Mouse (Mus musculus): ENCODE measurements around the gene Ergic2.
A peak's percentile ranks its signal among the peaks of the same experiment; 100 is the strongest.

The Ergic2 gene

DNA sequence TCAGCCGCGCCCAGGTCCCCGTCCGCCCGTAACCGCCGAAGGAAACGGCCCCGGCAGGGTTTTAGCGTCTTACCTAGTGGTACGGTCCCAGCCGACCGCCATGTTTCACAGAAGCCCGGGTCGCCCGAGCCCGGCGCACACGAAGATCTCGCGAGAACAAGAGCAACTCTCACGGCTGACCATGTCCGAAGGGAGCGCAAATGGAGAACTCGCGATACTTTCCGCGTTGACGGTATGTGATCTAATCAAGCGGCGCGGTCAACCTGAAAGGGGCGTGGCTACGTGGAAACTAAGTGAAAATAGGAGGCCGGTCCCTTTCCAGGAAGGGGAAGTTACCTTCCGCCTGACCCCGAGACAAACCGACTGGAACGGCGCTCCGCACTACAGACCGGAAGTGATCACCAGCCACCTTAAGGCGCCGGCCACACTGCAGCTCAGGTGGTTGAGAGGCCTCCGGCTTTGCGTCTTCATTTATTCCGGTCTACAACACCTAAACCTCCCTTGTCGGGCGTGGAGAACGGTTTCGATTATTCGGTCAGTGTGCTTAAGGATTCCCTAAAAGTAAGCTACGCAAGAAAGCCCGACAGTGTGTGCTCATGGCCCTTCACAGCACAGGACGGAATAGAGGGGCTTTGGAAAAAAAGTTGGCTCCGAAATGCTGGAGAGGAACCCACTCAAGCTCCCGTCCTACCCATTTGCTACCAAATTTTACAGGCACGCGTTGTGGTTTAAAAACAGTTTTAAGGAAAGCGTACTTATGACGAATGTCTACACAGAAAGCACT, at the start of gene Ergic2:
TSS of gene Ergic2 (minus strand) at position 478 of the 784 bp plus-strand sequence.
- DNase-seq, result peak; percentile 99

DNA sequence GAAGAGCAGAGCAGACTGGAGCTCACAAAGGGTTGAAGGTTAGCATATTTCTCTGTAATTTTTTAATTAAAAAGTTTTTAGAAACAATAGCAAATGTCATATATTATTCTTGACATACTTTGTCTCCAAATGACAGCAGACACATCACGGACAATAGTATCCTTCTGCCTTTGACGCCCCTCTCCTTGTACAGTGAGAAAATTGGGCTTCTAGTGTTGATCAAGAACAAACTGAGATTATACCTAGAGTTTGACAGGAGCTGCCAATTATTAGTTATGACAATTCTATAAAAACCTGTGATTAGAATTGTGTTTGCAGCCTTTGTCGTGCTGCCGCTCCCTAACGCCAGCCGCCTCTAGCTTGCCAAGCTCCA, 48.5 kb upstream of the Ergic2 start:
- DNase-seq, result no peak

DNA sequence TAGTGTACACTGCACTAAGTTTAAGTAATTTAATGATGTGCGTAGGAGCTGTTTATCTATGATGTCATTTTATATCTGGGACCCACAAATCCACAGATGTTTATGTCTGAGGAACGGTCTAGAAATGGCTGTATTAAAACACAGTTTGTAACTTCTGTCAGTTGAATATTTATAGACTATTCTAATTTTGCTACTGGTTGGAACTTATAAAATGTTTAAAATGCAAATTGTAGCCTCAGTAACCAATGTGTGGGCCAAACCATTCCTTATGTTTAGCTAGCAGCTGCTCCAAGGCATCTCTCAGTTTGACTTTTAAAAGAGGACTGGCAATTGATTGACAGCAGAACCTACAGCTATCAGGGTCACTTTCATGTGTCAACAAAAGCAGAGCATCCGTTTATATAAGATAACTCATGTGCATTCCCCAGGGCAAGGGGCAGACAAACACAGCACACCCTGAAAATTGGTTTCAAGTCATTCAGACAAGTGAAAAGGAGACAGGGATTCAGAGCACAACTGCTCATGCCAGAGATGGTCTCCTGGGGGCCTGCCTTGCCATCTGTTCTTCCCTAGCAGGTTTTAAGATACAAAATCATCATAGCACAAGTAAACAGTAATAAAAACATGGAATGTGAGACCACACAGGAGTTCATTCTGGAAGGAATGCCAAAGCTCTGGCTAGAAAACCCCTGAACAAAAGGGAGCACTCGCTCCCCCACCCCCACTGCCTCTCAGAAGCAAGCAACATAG, 48.0 kb upstream of the Ergic2 start:
- DNase-seq, result no peak

DNA sequence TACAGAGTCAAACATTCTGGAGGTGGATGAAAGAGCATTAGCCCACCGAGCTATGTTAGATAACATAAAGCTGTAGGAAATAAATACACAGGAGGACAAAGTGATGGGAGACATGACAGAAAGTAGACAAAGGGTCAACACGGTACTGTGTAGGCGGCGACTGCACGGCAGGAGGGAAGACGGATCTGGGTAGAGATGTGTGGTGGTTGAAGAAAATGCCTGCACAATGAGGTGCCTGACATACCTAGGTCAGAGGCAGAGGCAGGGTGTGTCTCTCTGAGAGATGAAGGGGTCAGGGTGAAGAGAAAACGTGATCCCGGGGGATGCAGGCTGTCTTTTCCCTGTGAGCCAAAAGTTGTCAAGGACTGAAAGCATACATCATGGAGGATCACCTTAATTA, 46.9 kb upstream of the Ergic2 start:
- no peak for DNase-seq

DNA sequence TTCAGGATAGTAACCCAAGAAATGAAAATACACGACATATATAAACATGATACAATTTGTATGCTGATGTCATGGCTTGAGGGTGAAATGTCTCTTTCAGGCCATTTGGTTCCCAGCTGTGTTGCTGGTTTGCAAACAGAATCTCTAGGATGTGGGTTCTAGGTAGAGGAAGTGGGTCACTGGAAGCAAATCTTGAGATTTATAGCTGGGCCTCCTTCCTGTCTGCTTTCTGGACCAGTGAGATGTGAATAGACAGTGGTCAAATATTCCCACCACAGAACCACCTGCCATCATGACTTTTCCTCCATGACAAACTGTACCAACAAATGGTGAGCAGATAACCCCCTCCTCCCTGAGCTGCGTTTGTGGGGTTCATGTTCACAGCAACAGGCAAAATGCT, 45.6 kb upstream of the Ergic2 start:
- no peak for DNase-seq

DNA sequence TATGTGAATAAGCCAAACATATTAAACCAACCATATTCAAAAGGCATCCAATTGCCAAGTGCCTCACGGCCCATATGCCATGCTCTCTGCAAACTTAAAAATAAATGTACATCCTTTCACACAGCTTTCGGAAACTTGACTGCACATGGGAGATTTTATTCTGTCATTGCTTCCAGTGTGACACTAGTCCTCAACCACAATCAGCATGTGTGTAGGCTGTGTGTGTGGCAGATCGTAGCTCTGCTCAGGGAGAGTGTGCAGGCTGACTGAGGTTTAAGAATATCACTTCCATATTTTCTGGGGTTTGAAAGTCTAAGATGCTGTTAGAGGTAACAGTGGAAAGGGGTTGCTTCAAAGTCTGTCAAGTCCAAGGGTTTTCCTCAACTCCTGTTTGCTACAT, 43.9 kb upstream of the Ergic2 start:
- no peak for DNase-seq

DNA sequence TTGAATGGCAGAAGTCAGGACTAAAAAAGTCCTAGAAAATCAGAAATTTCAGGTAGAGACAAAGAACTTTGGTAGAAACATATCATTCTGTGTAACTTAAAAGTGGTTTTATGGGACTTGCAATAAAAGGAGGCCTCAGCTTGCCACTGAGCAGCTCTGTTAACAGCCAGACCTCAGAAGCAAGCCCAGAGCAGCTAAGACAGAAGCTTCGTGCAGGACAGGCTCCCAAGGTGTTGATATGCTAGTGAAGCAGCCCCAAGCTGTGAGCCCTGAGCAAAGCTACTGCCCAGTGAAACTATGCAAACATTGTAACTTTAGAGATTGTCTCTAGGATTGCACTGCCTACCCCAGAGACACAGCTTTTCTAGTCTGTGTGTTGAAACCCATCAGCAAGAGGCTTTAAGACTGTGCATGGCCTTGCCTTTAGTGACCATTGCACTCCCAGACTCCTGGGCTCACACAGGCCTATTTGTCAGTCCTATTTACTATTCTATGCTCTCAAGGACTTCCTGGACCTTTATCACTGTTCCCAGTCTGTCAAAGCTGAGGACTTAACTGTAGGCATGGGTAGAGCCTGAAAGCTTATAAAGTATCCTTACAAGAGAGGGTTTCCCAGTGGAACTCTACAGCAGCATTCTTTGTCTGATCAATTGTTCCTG, 43.4 kb upstream of the Ergic2 start:
- DNase-seq, result no peak

DNA sequence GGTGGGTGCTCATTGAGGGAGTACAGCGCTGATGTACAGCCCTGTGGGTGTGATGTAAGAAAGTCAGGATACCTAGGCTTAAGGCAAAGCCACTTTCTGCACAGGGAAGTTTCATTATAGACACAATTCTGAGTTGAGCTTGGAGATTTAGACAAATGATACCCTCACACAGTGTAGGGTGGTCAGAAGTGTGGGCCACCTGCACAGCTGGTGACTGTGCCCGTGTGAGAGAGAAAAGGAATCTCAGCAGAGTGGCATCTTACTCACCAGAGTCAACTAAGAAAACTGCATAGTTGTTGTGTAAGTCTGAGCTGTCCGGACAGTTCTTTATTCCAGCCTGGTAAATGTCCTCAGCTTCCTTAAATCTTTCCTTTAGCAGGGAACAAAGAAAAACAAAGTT, 37.0 kb upstream of the Ergic2 start:
- no peak for DNase-seq

DNA sequence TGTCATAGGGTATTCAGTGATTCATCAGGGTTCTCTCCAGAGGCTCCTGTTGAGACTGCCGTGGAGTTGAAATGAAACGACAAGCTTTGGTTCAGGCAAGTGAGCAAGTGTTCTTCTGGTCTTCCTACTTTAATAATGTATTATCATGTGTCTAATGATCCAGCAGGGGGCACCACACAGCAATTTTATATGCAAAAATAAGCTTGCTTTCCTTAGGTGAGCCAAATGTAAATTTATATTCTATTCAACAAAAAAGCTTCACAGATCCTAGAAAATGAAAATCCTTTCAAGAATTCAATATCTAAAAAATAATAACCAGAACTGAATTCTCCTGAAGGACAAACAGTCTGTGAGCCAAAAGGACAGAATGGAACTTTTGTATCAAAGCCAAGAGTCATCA, 36.5 kb upstream of the Ergic2 start:
- peak; percentile 71 for DNase-seq

DNA sequence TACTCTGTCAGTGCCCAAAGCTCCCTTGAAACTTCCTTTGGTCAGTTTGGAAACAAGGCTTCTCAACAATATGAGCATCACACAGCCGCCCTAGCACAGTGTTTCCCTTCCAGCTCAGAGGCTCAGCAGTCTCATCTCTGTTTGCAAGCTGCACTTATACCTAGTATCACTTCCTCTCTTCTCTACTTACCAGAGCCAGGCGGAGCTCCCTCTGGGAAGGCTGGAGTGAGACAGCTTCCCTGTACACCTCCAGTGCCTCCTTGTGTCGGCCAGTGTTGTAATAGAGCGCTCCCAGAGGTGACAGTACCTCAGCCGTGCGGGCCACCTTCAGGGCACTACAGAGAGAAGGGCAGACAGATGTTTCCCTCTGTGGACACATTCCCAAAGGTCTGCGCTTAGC, 34.4 kb upstream of the Ergic2 start:
- no peak for DNase-seq

DNA sequence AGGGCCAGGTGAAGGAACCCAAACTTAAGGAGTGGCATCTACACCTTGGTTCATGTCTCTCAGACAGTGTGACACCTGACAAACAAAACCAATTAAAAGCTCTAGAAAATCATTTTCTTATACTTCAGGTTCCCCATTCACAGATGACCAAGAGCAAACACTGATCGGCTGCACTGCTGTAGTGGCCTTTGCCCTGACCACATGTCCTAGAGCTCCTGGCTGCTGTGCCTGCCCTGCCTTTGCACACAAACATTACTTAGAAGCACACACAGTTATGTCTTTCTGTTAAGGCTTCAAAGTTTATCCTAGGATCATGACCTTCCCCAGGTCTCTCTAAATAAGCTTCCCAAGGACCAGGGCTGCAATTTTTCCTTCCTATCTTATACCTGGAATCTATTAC, 32.7 kb upstream of the Ergic2 start:
- no peak for DNase-seq

DNA sequence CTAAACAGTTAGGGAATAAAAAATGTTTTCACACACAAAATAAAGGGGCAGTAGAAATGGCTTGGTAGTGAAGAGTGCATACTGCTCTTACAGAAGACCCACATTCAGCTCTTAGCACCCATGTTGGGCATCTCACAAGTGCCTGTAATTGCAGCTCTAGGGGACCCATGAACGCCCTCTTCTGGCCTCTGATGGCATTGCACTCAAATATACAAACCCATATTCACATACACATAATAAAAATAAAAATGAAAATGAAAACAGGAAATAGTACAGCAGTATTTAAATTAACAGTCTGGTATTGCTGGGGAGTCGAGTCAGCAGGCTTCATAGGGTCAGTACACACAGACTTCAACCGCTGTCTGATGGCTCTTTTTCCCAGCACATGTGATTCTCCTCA, 30.1 kb upstream of the Ergic2 start:
- DNase-seq, result no peak

DNA sequence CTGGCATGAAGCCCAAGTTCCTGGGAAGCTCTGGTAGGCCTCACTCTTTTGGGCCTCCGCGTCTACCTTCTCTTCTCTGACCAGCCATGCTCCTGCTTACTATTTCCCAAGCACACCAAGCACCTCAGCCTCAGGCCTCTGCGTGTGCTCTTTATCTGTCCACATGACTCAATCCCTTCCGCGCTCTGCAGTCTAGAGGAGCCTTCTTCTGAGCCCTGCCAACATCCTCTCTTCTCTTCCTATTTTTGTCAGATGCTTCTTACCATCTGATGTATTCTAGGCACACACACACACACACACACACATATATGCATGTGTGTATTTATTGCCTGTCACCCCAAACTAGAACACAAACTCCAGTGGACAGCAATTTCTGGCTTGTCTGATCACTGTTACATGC, 29.5 kb upstream of the Ergic2 start:
- DNase-seq, result no peak

DNA sequence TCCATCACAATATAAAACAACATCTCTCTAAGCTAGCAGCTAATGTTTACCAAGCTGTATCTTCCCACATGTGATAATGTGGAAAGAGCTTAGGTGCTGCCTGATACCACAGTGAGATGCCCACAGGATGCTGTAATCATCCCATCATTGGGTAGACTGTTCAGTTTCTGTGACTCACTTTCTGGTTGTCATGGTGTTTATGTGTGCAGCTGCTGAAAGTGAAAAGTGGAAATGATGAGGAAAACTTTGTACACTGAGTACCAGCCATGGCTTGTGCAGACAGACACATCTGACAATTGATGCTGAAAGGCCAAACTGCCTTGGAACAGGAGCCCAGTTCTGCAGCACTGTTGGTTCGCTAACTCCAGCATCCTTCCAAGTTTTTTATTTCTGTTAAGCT, 27.1 kb upstream of the Ergic2 start:
- no peak for DNase-seq

DNA sequence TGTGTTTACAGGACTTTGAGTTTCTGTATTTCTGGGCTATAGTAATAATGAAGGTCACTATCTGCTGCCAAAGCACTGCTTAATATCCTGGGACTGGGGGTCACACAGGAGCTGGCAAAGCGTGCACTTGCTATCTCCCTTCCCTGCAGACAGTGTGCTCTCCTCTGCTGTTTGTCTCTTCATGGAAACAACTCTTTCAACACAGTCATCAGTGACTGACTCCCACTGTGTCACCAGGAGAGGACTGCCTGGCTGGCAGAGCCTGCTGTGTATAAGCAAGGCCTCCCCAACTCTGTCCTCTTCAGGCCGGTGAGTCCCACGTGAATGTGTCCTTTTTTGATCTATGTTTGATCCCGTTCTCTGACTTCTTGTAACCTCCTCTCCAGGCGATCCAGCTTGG, 25.3 kb upstream of the Ergic2 start:
- DNase-seq, result no peak

DNA sequence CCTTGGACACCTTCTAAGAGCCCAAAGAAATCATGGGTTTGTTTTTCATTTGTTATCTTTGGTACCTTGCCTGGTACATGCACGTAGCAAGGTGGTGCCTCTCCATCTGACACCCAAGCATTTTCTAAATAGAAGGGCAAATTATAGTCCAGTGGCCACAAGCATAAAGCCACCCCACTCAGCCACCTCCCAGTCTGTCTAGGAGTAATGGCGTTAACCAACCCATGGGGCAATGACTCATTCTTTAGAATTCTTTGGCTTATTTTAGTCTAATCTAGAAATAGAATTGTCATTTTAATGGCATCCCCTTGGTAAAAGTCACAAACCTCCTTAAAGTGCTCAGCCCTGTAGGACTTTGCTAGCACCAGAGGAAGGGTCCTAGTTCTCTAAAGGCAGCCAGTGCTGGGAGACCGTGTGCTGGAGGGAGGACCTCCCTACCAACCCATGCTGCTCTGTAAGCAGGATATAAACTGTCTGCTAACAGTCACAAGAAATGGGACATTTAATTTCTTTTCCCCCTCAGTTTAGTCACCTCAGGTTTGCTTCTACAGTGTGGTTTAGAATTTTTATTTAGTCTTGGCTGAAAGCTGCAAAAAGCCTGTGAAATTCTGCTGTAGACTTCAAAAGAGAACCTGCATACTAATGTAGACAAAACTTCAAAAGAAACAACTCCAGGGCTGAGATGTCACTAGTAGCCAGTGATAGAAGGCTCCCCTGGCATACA, 22.1 kb upstream of the Ergic2 start:
- no peak for DNase-seq

DNA sequence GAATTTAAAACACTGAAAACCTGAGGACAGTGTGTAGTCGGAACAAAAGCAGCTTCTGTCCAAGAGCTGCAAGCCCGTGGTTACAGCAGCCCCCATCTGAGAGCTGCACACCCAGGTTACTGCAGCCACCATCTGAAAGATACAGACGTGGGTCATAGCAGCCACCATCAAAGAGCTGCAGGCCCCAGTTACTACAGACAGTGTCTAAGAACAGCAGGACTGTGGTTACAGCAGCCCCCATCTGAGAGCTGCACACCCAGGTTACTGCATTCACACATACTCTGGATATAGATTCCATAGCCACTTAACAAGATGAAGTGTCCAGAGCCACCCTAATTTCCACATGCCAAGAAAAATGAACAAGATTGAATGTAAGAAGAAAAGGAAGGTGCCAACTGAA, 15.4 kb upstream of the Ergic2 start:
- no peak for DNase-seq

DNA sequence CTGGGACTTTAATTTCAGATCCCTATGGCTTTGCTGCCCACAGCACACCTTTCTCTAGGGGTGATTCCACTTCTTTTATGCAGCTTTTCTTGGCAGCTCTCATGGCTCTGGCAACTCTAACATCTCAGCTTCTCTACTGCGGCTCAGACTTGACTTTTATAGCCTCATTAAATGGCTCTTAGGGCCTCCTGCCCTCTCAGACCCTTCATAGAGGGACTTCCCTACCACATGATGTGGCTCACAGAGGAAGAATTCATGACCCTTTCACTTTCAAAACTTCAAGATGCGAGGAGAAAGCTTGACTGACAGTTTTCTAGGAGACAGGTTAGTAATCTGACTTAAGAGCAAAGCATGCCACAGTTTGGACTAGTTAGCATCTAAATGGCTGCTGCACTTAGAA, 10.5 kb upstream of the Ergic2 start:
- DNase-seq, result no peak

DNA sequence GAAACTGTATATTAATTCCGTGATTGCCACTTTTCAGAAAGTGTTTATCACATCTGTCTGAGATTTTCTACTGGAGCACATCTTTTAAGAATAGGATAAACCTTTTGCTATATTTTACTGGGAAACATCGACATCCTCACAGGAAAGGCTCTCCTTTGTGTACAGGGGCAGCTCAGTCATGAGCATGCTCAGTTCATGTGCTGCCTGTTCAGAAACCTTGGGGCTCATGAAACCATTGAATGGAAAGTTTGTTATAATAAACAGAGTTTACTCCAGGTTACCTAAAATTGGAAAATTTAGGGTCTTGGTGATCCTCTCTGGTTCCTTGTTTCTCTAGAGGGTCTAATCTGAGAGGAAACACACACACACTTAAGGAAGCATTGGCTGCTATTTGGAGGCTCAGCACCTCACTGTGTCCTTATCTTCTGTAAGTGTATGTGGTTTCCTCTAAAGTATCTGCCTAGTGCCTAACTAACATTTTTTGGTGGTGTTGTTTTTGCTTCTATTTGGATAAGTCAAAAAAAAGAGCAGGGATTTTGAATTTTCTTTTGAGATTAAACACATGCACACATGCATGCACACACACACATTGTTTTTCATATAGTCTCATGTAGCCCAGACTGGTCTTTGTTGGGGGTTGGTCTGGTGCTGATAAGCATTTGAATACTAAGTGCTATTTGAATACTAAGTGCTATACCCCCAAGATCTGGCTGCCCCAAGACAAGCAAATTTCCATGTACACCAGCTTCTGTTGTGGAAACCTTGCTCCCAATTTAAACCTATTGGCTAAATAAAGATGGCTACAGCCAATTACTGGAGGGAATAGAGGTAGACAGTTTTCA, 6.3 kb upstream of the Ergic2 start:
- no peak for DNase-seq

DNA sequence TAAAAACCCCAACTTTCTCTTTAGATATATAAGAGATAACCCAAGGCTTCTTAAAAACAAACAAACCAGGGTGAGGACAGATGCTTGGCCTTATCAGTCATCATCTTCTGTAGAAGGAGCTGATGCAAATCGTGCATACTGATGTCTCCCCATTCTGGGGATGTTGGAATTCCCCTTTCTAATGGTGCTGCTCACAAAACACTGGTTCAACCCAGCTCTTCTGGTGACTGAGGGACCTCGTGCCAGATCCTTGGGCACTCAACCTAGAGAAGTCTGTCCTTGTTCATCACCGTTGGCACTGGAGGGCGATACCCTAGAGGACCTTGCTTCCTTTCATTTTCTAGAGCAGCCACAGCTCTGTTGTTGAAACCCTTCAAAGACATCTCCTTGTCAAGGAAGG, 4.6 kb upstream of the Ergic2 start:
- DNase-seq, result no peak

DNA sequence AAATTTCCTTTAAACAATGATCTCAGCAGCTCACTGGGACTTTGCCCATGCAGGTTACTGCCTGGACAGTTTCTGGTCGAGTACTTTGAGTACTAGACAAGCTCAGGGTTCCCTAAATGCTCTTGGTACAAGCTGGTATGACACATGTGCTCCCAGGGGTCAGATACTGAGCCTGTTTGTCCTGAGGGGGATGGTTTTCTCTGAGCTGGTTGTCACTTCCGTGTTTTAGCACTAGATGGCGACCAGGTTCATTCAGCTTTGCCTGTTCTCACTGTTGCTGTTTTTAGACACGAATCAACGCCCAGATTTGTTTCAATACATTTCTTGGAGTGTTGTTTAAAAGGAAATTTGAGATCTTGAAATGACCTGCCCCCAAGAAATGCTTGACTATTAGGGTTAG, 2.6 kb upstream of the Ergic2 start:
- DNase-seq, result peak; percentile 51

DNA sequence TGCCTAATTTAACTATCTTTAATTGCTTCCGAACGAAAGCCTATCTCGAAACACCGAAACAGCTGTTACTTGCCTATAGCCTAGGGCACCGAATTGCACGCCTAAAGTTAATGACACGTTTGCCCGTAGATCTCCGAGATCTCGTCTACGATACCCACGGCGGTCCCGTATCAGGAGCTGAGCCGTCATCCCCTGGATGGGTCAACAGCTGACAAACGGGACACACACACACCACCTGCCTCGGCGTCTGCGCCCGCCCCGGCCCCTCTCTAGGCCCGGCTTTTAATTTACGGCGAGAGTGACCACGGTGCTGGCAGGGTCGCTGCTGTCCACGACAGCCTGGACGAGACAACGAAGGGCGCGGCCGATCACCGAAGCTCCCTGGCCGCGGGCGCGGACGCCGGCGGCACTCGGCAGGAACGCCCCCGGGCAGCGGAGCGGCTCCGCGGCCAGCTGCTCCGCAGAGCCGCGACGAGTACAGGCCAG, 740 bp downstream of the Ergic2 start:
- no peak for DNase-seq
